Mouse (Mus musculus) neural tube, embryonic 14.5 days (tissue): ENCODE data around the gene Fgf4. TPM values are rescaled to one million over a fixed set of nuclear protein-coding genes. Genes with fewer than 3 reads are reported as not detected.

Source experiments
- ATAC-seq: fragments of 200-750 bp; cut with Nextera tagmentation; 2 replicates; pipeline ENCODE4 v1.8.0; 2017; ENCODE audit warnings: low read depth, mild to moderate bottlenecking, moderate TSS enrichment, moderate library complexity
- H3K27ac ChIP-seq: fragments of 300-500 bp; sonication (generic); 2 replicates; pipeline ENCODE4 v1.5.1; 2014; ENCODE audit warnings: low read depth, mild to moderate bottlenecking, control low read depth, low read length, moderate library complexity, mixed read lengths
- H3K27me3 ChIP-seq: fragments of 300-500 bp; sonication (generic); 2 replicates; pipeline ENCODE4 v1.6.1; 2014; ENCODE audit warnings: low read length; ENCODE audit not compliant: control insufficient read depth, insufficient read depth
- H3K36me3 ChIP-seq: fragments of 300-500 bp; sonication (generic); 2 replicates; pipeline ENCODE4 v1.6.1; 2014; ENCODE audit warnings: low read length, mixed read lengths; ENCODE audit not compliant: control insufficient read depth, insufficient read depth
- H3K4me1 ChIP-seq: fragments of 300-500 bp; sonication (generic); 2 replicates; pipeline ENCODE4 v1.6.1; 2014; ENCODE audit warnings: low read length; ENCODE audit not compliant: control insufficient read depth, insufficient read depth
- H3K4me2 ChIP-seq: fragments of 300-500 bp; sonication (generic); 2 replicates; pipeline ENCODE4 v1.6.1; 2014; ENCODE audit warnings: mild to moderate bottlenecking, low read depth, low read length, control low read depth
- H3K4me3 ChIP-seq: fragments of 300-500 bp; sonication (generic); 2 replicates; pipeline ENCODE4 v1.5.1; 2014; ENCODE audit warnings: low read depth, low read length, control low read depth, mixed read lengths
- H3K9ac ChIP-seq: fragments of 300-500 bp; sonication (generic); replicated peaks from 2 replicates; pipeline ENCODE4 v1.6.1; 2014; ENCODE audit warnings: low read depth, mild to moderate bottlenecking, control low read depth, low read length, mixed read lengths
- H3K9me3 ChIP-seq: fragments of 300-500 bp; sonication (generic); 2 replicates; pipeline ENCODE4 v1.6.1; 2016; ENCODE audit warnings: low read length; ENCODE audit not compliant: control insufficient read depth
- WGBS: fragments of 180-500 bp; shearing (Covaris S2); extraction: QIAGEN DNeasy Blood & Tissue Kit; methylation state at CpG from one replicate; pipeline ENCODE4 v1.1.7; 2014; 5-methylcytosine and 5-hydroxymethylcytosine counted together
- polyA plus RNA-seq: library from polyadenylated mRNA; unstranded; fragments of >200 nt; fragmentation: Nextera tagmentation; extraction: Ambion mirVana; gene quantifications from 2 replicates; pipeline ENCODE4 v1.2.1, GENCODE M21; 2014

Fgf4 gene
- polyA plus RNA-seq, 1 experiment from 2014 or later: not detected

DNA sequence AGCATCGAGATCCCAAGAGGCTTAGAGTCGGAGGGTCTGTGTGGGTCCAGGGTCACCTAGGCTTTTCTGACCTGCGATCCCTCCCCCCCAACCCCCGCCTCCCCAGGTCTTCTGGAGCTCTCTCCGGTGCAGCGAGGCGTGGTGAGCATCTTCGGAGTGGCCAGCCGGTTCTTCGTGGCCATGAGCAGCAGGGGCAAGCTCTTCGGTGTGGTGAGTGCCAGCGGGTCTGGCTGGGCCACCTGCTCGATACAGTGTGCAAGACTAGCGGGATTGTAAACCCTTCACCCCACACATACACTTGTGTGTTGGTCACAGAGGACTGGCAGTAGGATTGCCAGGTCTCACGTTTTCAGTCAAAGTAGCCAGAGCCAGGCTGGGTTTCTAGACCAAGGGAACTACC lies 15.0 kb downstream of the Fgf4 start:
- ATAC-seq: no peak
- peaks cover 7% of the 10 kb centered on the region for H3K4me1 ChIP-seq
- no peak overlapping the region for H3K4me3 ChIP-seq
- H3K27ac ChIP-seq: no peak overlapping the region
- no peaks in the 10 kb centered on the region for H3K36me3 ChIP-seq
- H3K4me2 ChIP-seq: no peak overlapping the region
- WGBS: under 1% methylated on average over 15 of the region's 15 CpGs
- no peaks in the 10 kb centered on the region for H3K9me3 ChIP-seq
- H3K9ac ChIP-seq: no peak overlapping the region
- peaks cover 56% of the 10 kb centered on the region for H3K27me3 ChIP-seq

DNA sequence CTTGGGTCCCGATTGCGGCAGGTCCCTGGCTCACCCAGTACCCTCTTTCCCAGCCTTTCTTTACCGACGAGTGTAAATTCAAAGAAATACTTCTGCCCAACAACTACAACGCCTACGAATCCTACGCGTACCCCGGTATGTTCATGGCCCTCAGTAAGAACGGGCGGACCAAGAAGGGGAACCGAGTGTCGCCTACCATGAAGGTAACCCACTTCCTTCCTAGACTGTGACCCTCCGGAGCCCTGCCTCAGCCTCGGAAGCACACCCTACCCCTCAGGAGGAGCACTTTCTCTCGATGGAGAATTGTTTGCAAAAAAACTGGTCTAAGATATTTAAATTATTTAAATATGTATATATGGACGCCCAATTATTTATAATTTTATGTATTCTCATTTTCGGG lies 15.5 kb downstream of the Fgf4 start:
- WGBS: 1% methylated on average over 18 of the region's 18 CpGs
- Histone ChIP-seq H3K27me3 (peaks cover 56% of the 10 kb centered on the region), H3K4me2 (no peak overlapping the region), H3K9me3 (no peaks in the 10 kb centered on the region), H3K4me3 (no peak overlapping the region), H3K36me3 (no peaks in the 10 kb centered on the region), H3K9ac (no peak overlapping the region), H3K27ac (no peak overlapping the region), H3K4me1 (peaks cover 7% of the 10 kb centered on the region)
- ATAC-seq: no peak

DNA sequence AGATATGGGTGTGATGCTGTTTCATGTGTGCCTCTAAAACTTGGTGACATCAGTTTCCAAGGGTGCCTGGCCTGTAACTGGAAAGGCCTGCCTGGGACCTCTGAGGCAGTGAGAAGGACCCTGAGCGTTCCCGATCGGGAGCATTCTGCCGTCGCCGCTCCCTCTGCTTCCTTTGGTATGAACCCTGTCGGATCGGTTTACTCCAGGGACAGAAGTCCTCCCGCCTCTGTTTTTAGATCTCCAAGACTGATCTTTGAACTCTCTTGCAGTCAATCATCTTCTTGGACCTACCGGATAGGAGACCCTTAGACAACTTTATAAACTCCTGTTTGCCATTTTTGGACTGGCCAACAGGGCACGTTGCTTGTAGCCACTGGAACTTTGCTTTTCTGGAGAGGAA lies 16.0 kb downstream of the Fgf4 start:
- Histone ChIP-seq H3K4me1 (peaks cover 7% of the 10 kb centered on the region), H3K36me3 (no peaks in the 10 kb centered on the region), H3K27me3 (peaks cover 56% of the 10 kb centered on the region), H3K9me3 (no peaks in the 10 kb centered on the region), H3K4me3 (no peak overlapping the region), H3K27ac (no peak overlapping the region), H3K9ac (no peak overlapping the region), H3K4me2 (no peak overlapping the region)
- 2% methylated on average over 11 of the region's 11 CpGs for WGBS
- ATAC-seq: no peak

DNA sequence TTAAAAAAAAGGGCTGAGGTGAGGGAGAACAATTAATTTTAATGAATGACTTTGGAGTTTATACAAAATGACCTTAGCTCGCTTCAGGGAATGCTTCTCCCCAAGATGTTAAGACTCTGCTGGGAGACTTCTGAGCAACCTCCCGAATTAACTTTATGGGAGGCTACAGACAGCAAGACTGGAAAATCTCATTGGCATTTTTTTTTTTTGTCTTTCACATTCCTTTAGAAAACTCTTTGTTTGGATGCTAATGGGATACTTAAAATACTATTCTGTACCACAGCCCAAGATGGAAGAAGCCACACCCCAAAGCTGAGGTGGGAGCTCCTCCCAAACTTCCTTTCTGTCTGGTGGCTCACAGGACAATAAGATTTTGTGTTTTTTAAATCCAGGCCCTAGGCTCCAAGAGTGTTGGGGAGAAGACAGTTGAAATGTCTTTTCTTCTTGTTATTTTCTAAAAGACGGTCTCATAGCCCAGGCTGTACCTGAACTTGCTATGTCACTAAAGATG lies 17.0 kb downstream of the Fgf4 start:
- no peak overlapping the region for H3K4me2 ChIP-seq
- WGBS: 51% methylated on average over 3 of the region's 3 CpGs
- H3K9ac ChIP-seq: no peak overlapping the region
- no peak overlapping the region for H3K27ac ChIP-seq
- H3K36me3 ChIP-seq: no peaks in the 10 kb centered on the region
- no peak for ATAC-seq
- H3K9me3 ChIP-seq: no peaks in the 10 kb centered on the region
- peaks cover 56% of the 10 kb centered on the region for H3K27me3 ChIP-seq
- peaks cover 7% of the 10 kb centered on the region for H3K4me1 ChIP-seq
- H3K4me3 ChIP-seq: no peak overlapping the region

DNA sequence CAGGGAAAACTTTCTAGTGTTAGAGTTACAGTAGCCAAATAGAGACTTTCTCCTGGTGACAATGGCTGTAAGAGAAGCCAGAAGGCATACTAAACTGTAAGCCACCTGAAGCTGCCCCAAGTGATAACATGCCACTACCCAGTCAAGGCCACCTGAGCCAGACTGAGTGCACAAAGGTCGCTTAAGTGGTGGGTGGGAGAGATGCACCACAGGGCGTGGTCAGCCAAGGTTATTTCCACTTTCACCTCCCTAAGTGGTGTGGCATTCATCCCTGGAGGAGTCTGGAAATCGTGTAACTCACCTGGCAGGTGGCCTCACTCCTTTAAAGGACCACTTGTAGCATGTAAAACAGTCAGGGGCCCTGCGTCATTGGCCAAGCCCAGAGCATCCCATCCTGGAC lies 20.0 kb downstream of the Fgf4 start:
- Histone ChIP-seq H3K27me3 (peaks cover 27% of the 10 kb centered on the region), H3K27ac (no peak overlapping the region), H3K4me1 (no peaks in the 10 kb centered on the region), H3K9me3 (no peaks in the 10 kb centered on the region), H3K36me3 (no peaks in the 10 kb centered on the region), H3K9ac (no peak overlapping the region), H3K4me3 (no peak overlapping the region), H3K4me2 (no peak overlapping the region)
- ATAC-seq: no peak
- WGBS: 77% methylated on average over 4 of the region's 4 CpGs

DNA sequence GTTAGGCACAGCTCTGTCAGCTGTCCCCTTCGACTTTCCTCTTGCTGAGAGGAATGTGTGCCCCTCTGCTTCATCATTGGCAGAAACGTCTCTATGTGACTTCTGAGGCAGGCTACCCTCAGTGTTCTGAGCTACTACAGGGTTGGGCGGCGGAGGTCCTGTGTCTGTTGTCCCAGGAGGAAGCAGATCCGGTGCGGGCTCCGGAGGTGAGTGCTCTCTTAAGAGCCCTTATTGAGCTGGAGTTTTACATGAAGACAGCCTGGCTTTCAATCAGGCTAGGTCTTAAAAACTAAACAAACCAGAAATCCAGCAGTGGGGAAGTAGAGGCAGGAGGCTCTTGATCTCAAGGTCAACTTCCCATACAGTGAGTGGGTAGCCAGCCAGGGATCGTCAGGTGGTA lies 20.4 kb downstream of the Fgf4 start:
- ATAC-seq: no peak
- H3K4me1 ChIP-seq: no peaks in the 10 kb centered on the region
- 85% methylated on average over 8 of the region's 8 CpGs for WGBS
- no peak overlapping the region for H3K4me3 ChIP-seq
- H3K27me3 ChIP-seq: peaks cover 23% of the 10 kb centered on the region
- no peak overlapping the region for H3K4me2 ChIP-seq
- H3K36me3 ChIP-seq: no peaks in the 10 kb centered on the region
- H3K9me3 ChIP-seq: no peaks in the 10 kb centered on the region
- no peak overlapping the region for H3K9ac ChIP-seq
- no peak overlapping the region for H3K27ac ChIP-seq

DNA sequence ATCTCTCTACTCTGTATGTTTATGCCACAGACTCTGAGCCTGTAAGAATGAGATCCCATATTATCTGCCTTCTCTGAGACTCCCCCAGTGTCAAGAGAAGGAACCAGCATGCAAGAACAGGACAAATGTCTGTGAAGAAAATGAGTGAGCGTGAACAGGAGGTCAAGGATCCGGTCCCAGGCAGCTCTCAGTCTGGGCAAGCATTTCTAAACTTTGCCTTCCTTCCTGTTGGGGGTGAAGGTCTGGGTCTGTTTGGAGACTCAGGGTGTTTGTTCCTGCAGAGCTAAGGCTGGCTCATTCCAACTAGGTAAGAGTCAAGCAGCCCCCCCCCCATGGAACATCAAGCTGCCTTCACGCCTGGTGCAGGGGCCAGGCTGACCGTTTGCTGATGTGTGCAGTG lies 25.3 kb downstream of the Fgf4 start:
- H3K36me3 ChIP-seq: no peaks in the 10 kb centered on the region

DNA sequence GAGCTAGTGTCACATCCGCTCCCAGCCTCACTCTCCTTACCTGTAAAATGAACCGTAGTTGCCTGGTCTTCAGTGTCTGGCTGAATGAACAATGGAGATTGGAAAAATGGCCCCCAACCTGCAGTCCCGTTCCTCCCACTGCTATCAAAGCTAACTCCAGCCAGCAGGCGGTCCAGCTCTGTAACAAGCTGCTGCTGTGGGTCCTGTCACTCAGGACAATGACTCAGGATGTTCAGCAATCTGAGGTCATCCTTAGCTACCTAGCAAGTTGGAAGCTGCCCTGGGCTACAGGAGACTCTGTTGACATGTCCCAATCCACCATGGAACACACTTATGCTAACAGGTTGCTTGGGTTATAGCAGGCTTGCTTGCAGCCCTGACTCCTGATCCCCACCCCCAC lies 26.0 kb downstream of the Fgf4 start:
- H3K9ac ChIP-seq: no peak overlapping the region
- no peak overlapping the region for H3K27ac ChIP-seq
- no peaks in the 10 kb centered on the region for H3K4me1 ChIP-seq
- H3K27me3 ChIP-seq: no peaks in the 10 kb centered on the region
- H3K4me2 ChIP-seq: no peak overlapping the region
- no peak overlapping the region for H3K4me3 ChIP-seq
- no peaks in the 10 kb centered on the region for H3K36me3 ChIP-seq
- ATAC-seq: no peak
- H3K9me3 ChIP-seq: no peaks in the 10 kb centered on the region
- WGBS: 77% methylated on average over 4 of the region's 4 CpGs

More for the DNA sequence above, 25.3 kb downstream of the Fgf4 start:
- Histone ChIP-seq H3K4me3 (no peak overlapping the region), H3K4me1 (no peaks in the 10 kb centered on the region), H3K27me3 (no peaks in the 10 kb centered on the region), H3K9ac (no peak overlapping the region), H3K4me2 (no peak overlapping the region), H3K27ac (no peak overlapping the region), H3K9me3 (no peaks in the 10 kb centered on the region)
- 77% methylated on average over 4 of the region's 4 CpGs for WGBS
- no peak for ATAC-seq

DNA sequence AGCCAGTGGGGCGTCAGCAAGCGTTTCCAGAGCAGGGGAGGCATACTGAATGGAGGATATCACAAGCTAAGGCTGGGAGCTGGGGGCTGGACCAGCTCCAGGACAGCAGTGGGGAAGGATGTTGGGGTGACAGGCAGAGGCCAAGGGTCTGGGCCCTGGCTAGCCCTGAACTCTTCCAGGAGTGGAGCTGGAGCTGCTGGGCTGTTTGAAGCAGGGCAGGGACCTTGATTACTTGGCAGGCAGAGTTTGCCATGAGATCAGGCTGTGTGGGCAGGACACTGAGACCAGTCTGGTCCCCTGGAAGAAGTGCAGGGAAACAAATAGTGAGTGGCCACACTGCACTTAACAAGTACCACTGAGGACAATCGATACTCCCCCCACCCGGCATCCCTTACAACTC lies 27.1 kb downstream of the Fgf4 start:
- Histone ChIP-seq H3K4me1 (no peaks in the 10 kb centered on the region), H3K36me3 (no peaks in the 10 kb centered on the region), H3K9me3 (no peaks in the 10 kb centered on the region), H3K4me2 (no peak overlapping the region), H3K27ac (no peak overlapping the region), H3K9ac (no peak overlapping the region), H3K4me3 (no peak overlapping the region), H3K27me3 (no peaks in the 10 kb centered on the region)
- WGBS: 66% methylated on average over 4 of the region's 4 CpGs
- ATAC-seq: no peak

DNA sequence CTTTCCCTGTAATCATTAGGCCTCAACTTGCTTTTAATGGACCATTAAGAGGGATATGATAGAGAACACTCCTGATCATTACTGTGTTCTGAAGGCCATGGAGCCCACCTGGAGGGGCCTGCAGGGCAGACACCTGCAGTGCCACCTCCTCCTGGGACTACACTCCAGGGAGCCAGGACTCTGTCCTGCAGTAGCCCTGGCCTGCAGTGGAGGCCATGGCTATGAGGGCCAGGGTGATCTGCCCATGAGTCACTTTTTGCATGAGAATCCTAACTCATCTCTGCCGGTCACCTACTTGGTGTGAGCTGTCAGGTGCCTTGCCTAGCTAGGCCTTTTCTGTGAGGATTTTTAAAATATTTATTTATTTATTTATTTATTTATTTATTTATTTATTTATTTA lies 31.2 kb downstream of the Fgf4 start:
- Histone ChIP-seq H3K27me3 (no peaks in the 10 kb centered on the region), H3K27ac (no peak overlapping the region), H3K4me3 (no peak overlapping the region), H3K4me2 (no peak overlapping the region), H3K9me3 (no peaks in the 10 kb centered on the region), H3K9ac (no peak overlapping the region), H3K4me1 (no peaks in the 10 kb centered on the region), H3K36me3 (no peaks in the 10 kb centered on the region)
- WGBS: 97% methylated on average over 1 of the region's 1 CpGs
- ATAC-seq: no peak
